Mouse (Mus musculus): ENCODE data around the gene Ubac2. TPM values are rescaled to one million over a fixed set of nuclear protein-coding genes. Genes with fewer than 3 reads are reported as not detected.
"Not testable (repeated sequence)": the region's sequence is repeated elsewhere in the genome, so short reads cannot be mapped to it uniquely, and the experiment has no call there.

Gene Ubac2
- polyA plus RNA-seq, 1 experiment from 2014 or later = 60.3 TPM

- no peak overlapping the region for H3K4me3 ChIP-seq
These were observed 182.2 kb downstream of the Ubac2 start for GRCm38 (mm10) chr14:122060642-122061041.

GRCm38 (mm10) chr14:122061376-122061775 lies 183.0 kb downstream of the Ubac2 start:
- H3K36me3 ChIP-seq = no peaks in the 10 kb centered on the region
- no peak for ATAC-seq (ENCODE audit: low FRiP score, low read depth)
- no peaks in the 10 kb centered on the region for H3K9me3 ChIP-seq
- no peak overlapping the region for H3K27ac ChIP-seq
- no peak overlapping the region for H3K9ac ChIP-seq
- H3K4me2 ChIP-seq (replicated peaks) = no peak overlapping the region
- no peaks in the 10 kb centered on the region for H3K27me3 ChIP-seq (replicated peaks)
- no peak overlapping the region for H3K4me3 ChIP-seq
- WGBS = 92% methylated on average over 6 of the region's 6 CpGs
- no peaks in the 10 kb centered on the region for H3K4me1 ChIP-seq

More at GRCm38 (mm10) chr14:122060642-122061041, 182.2 kb downstream of the Ubac2 start:
- H3K4me1 ChIP-seq = no peaks in the 10 kb centered on the region
- 13% methylated on average over 3 of the region's 3 CpGs for WGBS
- no peaks in the 10 kb centered on the region for H3K36me3 ChIP-seq
- no peak for ATAC-seq (ENCODE audit: low FRiP score, low read depth)
- H3K9me3 ChIP-seq = no peaks in the 10 kb centered on the region
- no peak overlapping the region for H3K4me2 ChIP-seq (replicated peaks)
- H3K9ac ChIP-seq = no peak overlapping the region
- H3K27ac ChIP-seq = no peak overlapping the region
- no peaks in the 10 kb centered on the region for H3K27me3 ChIP-seq (replicated peaks)

- no peak for ATAC-seq (ENCODE audit: low FRiP score, low read depth)
- 90% methylated on average over 10 of the region's 10 CpGs for WGBS
- H3K27me3 ChIP-seq (replicated peaks) = no peaks in the 10 kb centered on the region
These were observed 184.1 kb downstream of the Ubac2 start for GRCm38 (mm10) chr14:122062411-122063090.

GRCm38 (mm10) chr14:122063599-122063998 lies 185.2 kb downstream of the Ubac2 start:
- Histone ChIP-seq H3K9me3 (no peaks in the 10 kb centered on the region), H3K36me3 (no peaks in the 10 kb centered on the region), H3K4me1 (no peaks in the 10 kb centered on the region), H3K27ac (no peak overlapping the region), H3K27me3 (replicated peaks) (no peaks in the 10 kb centered on the region), H3K4me3 (no peak overlapping the region), H3K4me2 (replicated peaks) (no peak overlapping the region), H3K9ac (no peak overlapping the region)
- WGBS = 68% methylated on average over 5 of the region's 5 CpGs
- ATAC-seq (ENCODE audit: low FRiP score, low read depth) = no peak

More at GRCm38 (mm10) chr14:122062411-122063090, 184.1 kb downstream of the Ubac2 start:
- H3K36me3 ChIP-seq = no peaks in the 10 kb centered on the region
- H3K9ac ChIP-seq = no peak overlapping the region
- no peak overlapping the region for H3K4me3 ChIP-seq
- no peak overlapping the region for H3K4me2 ChIP-seq (replicated peaks)
- no peak overlapping the region for H3K27ac ChIP-seq
- no peaks in the 10 kb centered on the region for H3K9me3 ChIP-seq
- H3K4me1 ChIP-seq = no peaks in the 10 kb centered on the region

- Histone ChIP-seq H3K27ac (no peak overlapping the region), H3K36me3 (no peaks in the 10 kb centered on the region), H3K9ac (no peak overlapping the region), H3K4me2 (replicated peaks) (no peak overlapping the region), H3K27me3 (replicated peaks) (no peaks in the 10 kb centered on the region), H3K4me3 (no peak overlapping the region), H3K4me1 (no peaks in the 10 kb centered on the region), H3K9me3 (no peaks in the 10 kb centered on the region)
- WGBS = 4% methylated on average over 2 of the region's 2 CpGs
- no peak for ATAC-seq (ENCODE audit: low FRiP score, low read depth)
These were observed 186.1 kb downstream of the Ubac2 start for GRCm38 (mm10) chr14:122064519-122064918.

- H3K4me2 ChIP-seq (replicated peaks) = no peak overlapping the region
- no peak overlapping the region for H3K27ac ChIP-seq
- H3K4me3 ChIP-seq = no peak overlapping the region
- no peaks in the 10 kb centered on the region for H3K36me3 ChIP-seq
- no peaks in the 10 kb centered on the region for H3K4me1 ChIP-seq
- no peak overlapping the region for H3K9ac ChIP-seq
- H3K27me3 ChIP-seq (replicated peaks) = no peaks in the 10 kb centered on the region
- H3K9me3 ChIP-seq = no peaks in the 10 kb centered on the region
- 75% methylated on average over 4 of the region's 4 CpGs for WGBS
- no peak for ATAC-seq (ENCODE audit: low FRiP score, low read depth)
These were observed 187.8 kb downstream of the Ubac2 start for GRCm38 (mm10) chr14:122066243-122066642.

- not testable (repeated sequence) for H3K9ac ChIP-seq; H3K9me3 ChIP-seq; H3K4me3 ChIP-seq; H3K27me3 ChIP-seq (replicated peaks); H3K4me2 ChIP-seq (replicated peaks); H3K27ac ChIP-seq; H3K36me3 ChIP-seq; ATAC-seq (ENCODE audit: low FRiP score, low read depth); H3K4me1 ChIP-seq
- 32% methylated on average over 3 of the region's 3 CpGs for WGBS
These were observed 189.6 kb downstream of the Ubac2 start for GRCm38 (mm10) chr14:122068036-122068435.

- H3K36me3 ChIP-seq = no peaks in the 10 kb centered on the region
- no peak overlapping the region for H3K4me2 ChIP-seq (replicated peaks)
- H3K27ac ChIP-seq = no peak overlapping the region
- no peak overlapping the region for H3K4me3 ChIP-seq
- ATAC-seq (ENCODE audit: low FRiP score, low read depth) = no peak
- no peaks in the 10 kb centered on the region for H3K27me3 ChIP-seq (replicated peaks)
- 62% methylated on average over 11 of the region's 11 CpGs for WGBS
- H3K9me3 ChIP-seq = no peaks in the 10 kb centered on the region
- H3K4me1 ChIP-seq = no peaks in the 10 kb centered on the region
- no peak overlapping the region for H3K9ac ChIP-seq
These were observed 190.6 kb downstream of the Ubac2 start for GRCm38 (mm10) chr14:122068801-122069695.

GRCm38 (mm10) chr14:122069948-122070347 lies 191.5 kb downstream of the Ubac2 start:
- no peaks in the 10 kb centered on the region for H3K27me3 ChIP-seq (replicated peaks)
- no peaks in the 10 kb centered on the region for H3K4me1 ChIP-seq
- no peaks in the 10 kb centered on the region for H3K9me3 ChIP-seq
- H3K4me2 ChIP-seq (replicated peaks) = no peak overlapping the region
- WGBS = 80% methylated on average over 3 of the region's 3 CpGs
- ATAC-seq (ENCODE audit: low FRiP score, low read depth) = no peak
- no peak overlapping the region for H3K9ac ChIP-seq
- no peak overlapping the region for H3K4me3 ChIP-seq
- no peaks in the 10 kb centered on the region for H3K36me3 ChIP-seq
- H3K27ac ChIP-seq = no peak overlapping the region

Other genes starting within 250 kb of the Ubac2 start
- 4.5 and 4.6 TPM in 2 replicates for gene Dock9, start 80.8 kb upstream of the Ubac2 start, polyA plus RNA-seq (2016; fragmentation: Nextera tagmentation; extraction: Ambion mirVana)
- gene Gpr18, start 37.2 kb downstream of the Ubac2 start, polyA plus RNA-seq (2016; fragmentation: Nextera tagmentation; extraction: Ambion mirVana) = 0.20 and 0.26 TPM in 2 replicates
- 2.1 and 2.6 TPM in 2 replicates for gene Gpr183, start 86.6 kb downstream of the Ubac2 start, polyA plus RNA-seq (2016; fragmentation: Nextera tagmentation; extraction: Ambion mirVana)
- gene Timm8a2, start 156.1 kb downstream of the Ubac2 start, polyA plus RNA-seq (2016; fragmentation: Nextera tagmentation; extraction: Ambion mirVana) = not detected in 2 replicates
- gene Tm9sf2, start 228.4 kb downstream of the Ubac2 start, polyA plus RNA-seq (2016; fragmentation: Nextera tagmentation; extraction: Ambion mirVana) = 118 and 124 TPM in 2 replicates